Mouse (Mus musculus): ENCODE measurements around the gene Arhgef15. TPM values are rescaled to one million over a fixed set of nuclear protein-coding genes. Genes with fewer than 3 reads are reported as not detected.

The Arhgef15 gene
- polyA plus RNA-seq, 1 experiment from 2014 or later: 8.9 TPM

DNA sequence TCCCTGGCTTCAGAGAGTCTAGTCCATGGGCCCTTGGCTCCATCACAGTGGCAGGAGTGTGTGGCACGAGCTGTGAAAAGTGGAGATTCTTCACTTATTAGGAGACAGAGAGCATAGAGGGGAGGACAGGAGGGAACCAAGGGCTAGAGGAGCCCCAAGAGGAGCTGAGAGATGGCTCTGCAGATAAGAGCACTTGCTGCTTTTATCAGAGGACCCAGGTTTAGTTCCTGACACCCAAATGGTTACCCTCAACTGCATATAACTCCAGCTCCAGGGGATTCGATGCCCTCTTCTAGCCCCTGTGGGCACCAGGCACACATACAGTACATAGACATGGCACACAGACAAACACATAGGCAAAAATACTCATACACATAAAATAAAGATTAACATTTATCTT lies 32.5 kb downstream of the Arhgef15 start:
- Histone ChIP-seq H3K27ac (no peak overlapping the region), H3K9ac (ENCODE audit: low read depth, low read length) (no peak overlapping the region), H3K9me3 (replicated peaks; ENCODE audit: low read length) (no peaks in the 10 kb centered on the region), H3K27me3 (ENCODE audit: insufficient read depth, low read length) (no peaks in the 10 kb centered on the region), H3K36me3 (ENCODE audit: insufficient read depth, low read length) (no peaks in the 10 kb centered on the region), H3K4me2 (ENCODE audit: low read length) (no peak overlapping the region), H3K4me1 (replicated peaks; ENCODE audit: insufficient read depth, low read length) (no peaks in the 10 kb centered on the region; the same call in 1 of the 2 replicates), H3K4me3 (replicated peaks; ENCODE audit: low read depth, low read length) (no peak overlapping the region)
- WGBS: 78% methylated on average over 2 of the region's 2 CpGs
- no peak for ATAC-seq (replicated peaks; ENCODE audit: low FRiP score, low read depth)
- no peak for DNase-seq (ENCODE audit: low spot score)
- no peak for TF ChIP-seq CTCF (IDR thresholded peaks at IDR 0.05; ENCODE audit: low read depth)

DNA sequence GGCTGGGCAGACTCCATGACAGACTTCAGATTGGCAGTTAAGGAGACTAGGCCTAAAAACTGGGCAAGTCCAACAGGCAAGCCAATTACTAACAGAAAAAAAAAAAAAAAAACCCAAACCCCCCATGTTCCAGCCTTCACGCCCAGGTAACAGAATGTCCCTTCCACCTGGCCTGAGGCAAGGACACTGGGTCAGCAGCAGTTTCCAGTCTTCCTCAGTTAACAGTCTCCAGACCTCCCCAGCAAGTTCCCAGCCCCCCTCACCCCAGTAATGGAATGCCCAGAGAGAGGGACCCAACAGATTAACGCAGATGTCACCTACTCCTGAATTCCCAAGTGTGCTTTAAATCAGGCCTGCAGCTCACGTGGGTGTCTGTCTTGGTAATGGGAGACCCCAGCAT lies 34.1 kb downstream of the Arhgef15 start:
- Histone ChIP-seq H3K36me3 (ENCODE audit: insufficient read depth, low read length) (no peaks in the 10 kb centered on the region), H3K9me3 (replicated peaks; ENCODE audit: low read length) (no peaks in the 10 kb centered on the region), H3K27me3 (ENCODE audit: insufficient read depth, low read length) (no peaks in the 10 kb centered on the region), H3K4me3 (replicated peaks; ENCODE audit: low read depth, low read length) (no peak overlapping the region), H3K27ac (no peak overlapping the region), H3K4me1 (replicated peaks; ENCODE audit: insufficient read depth, low read length) (no peaks in the 10 kb centered on the region; the same call in 1 of the 2 replicates), H3K4me2 (ENCODE audit: low read length) (no peak overlapping the region), H3K9ac (ENCODE audit: low read depth, low read length) (no peak overlapping the region)
- DNase-seq (ENCODE audit: low spot score) (no peak), ATAC-seq (replicated peaks; ENCODE audit: low FRiP score, low read depth) (no peak)
- WGBS: 53% methylated on average over 3 of the region's 3 CpGs
- no peak for TF ChIP-seq CTCF (IDR thresholded peaks at IDR 0.05; ENCODE audit: low read depth)

DNA sequence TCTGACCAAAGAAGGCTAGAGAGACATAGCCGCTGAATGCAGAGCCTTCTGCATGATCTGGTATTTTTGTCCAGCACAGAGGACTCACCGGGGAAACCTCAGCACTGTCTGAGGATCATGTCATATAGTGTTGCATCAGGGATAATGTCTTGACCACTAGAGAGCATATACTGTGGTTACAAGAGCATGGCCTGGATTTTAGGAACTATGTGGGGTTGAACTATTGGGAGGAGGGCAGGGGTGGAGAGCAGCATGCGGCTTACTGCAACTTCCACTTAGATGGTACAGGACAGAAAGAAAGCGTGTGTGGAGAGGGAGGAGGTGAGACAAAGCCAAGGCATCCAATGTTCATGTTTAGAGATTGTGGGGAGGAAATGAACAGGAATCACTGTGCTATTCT lies 42.7 kb downstream of the Arhgef15 start:
- WGBS: 83% methylated on average over 4 of the region's 4 CpGs
- no peak for TF ChIP-seq CTCF (IDR thresholded peaks at IDR 0.05; ENCODE audit: low read depth)
- H3K27ac ChIP-seq: no peak overlapping the region
- no peak overlapping the region for H3K4me3 ChIP-seq (replicated peaks; ENCODE audit: low read depth, low read length)
- no peaks in the 10 kb centered on the region for H3K9me3 ChIP-seq (replicated peaks; ENCODE audit: low read length)
- H3K27me3 ChIP-seq (ENCODE audit: insufficient read depth, low read length): no peaks in the 10 kb centered on the region
- peaks cover 10% of the 10 kb centered on the region; the same call in 1 of the 2 replicates for H3K4me1 ChIP-seq (replicated peaks; ENCODE audit: insufficient read depth, low read length)
- no peaks in the 10 kb centered on the region for H3K36me3 ChIP-seq (ENCODE audit: insufficient read depth, low read length)
- ATAC-seq (replicated peaks; ENCODE audit: low FRiP score, low read depth): no peak
- H3K9ac ChIP-seq (ENCODE audit: low read depth, low read length): no peak overlapping the region
- H3K4me2 ChIP-seq (ENCODE audit: low read length): no peak overlapping the region
- DNase-seq (ENCODE audit: low spot score): no peak

DNA sequence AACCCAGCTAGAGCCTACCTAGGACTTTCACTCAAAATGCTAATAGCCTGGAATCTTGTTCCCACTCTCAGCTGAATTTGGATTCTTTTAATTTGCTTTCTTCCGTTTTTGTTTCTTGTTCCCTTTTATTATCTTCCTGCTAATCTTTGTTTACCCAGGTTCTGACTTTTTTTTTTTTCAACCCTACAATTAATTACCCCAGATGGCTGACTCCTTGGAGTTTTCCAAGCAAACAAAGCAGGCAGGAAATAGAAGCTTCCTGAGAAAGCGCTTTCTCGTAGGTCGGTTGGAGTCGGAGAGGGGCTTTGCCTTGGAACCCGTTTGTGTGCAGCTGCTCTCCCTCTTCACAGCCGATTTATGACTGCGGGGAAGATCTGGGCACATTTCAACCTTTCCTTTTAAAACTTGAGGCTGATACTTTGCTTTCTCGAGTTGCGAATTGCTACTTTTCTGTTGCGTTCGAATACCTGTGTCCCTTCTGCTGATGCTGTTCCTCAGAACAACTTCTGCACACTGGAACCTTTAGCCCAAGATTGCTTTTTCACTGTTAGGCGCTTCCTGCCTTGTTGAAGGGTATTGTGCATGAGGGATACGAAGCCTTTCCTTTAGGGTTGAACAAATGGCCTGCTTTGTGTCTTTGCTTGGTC lies 45.6 kb downstream of the Arhgef15 start:
- 11% methylated on average over 14 of the region's 14 CpGs for WGBS
- no peak for TF ChIP-seq CTCF (IDR thresholded peaks at IDR 0.05; ENCODE audit: low read depth)
- Histone ChIP-seq H3K9ac (ENCODE audit: low read depth, low read length) (peak overlapping the region; percentile 5; the same call in 1 of the 2 replicates), H3K4me1 (replicated peaks; ENCODE audit: insufficient read depth, low read length) (peaks cover 10% of the 10 kb centered on the region; the same call in 1 of the 2 replicates), H3K4me2 (ENCODE audit: low read length) (peak overlapping the region; percentile 25; the same call in 1 of the 2 replicates), H3K9me3 (replicated peaks; ENCODE audit: low read length) (no peaks in the 10 kb centered on the region), H3K27me3 (ENCODE audit: insufficient read depth, low read length) (no peaks in the 10 kb centered on the region), H3K4me3 (replicated peaks; ENCODE audit: low read depth, low read length) (no peak overlapping the region), H3K36me3 (ENCODE audit: insufficient read depth, low read length) (no peaks in the 10 kb centered on the region), H3K27ac (peak overlapping the region; percentile 92)
- DNase-seq (ENCODE audit: low spot score) (peak; percentile 91), ATAC-seq (replicated peaks; ENCODE audit: low FRiP score, low read depth) (no peak)

DNA sequence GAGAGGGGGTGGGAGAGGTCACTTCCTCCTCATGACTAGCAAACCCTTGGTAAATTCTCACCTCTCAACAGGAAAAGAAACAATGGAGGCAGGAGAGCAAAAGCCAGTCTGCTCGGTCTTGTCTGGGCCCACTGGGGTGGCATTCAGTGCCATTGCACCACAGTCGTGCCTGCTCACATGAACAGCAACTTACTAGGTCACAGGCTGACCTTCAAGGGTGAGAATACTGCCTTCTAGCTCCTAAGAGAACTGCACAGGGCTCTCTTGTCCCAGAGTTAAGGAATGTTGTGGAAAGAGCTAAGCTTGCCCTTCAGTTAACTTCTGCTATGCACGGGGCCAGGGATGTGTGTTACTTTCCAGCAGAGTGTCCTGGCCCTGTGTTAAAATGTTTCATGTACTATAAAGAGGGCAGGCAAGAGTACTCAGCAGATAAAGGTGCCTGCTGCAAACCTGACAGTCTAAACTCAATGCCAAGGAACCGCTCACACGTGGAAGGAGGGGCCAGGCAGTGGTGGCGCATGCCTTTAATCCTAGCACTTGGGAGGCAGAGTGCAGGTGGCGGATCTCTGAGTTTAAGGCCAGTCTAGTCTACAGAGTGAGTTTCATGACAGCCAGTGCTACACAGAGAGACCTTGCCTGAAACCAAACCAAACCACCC lies 48.3 kb downstream of the Arhgef15 start:
- WGBS: 36% methylated on average over 7 of the region's 7 CpGs
- Histone ChIP-seq H3K9ac (ENCODE audit: low read depth, low read length) (no peak overlapping the region), H3K9me3 (replicated peaks; ENCODE audit: low read length) (no peaks in the 10 kb centered on the region), H3K27me3 (ENCODE audit: insufficient read depth, low read length) (no peaks in the 10 kb centered on the region), H3K36me3 (ENCODE audit: insufficient read depth, low read length) (peaks cover 18% of the 10 kb centered on the region), H3K4me1 (replicated peaks; ENCODE audit: insufficient read depth, low read length) (peaks cover 10% of the 10 kb centered on the region; the same call in 1 of the 2 replicates), H3K4me3 (replicated peaks; ENCODE audit: low read depth, low read length) (no peak overlapping the region), H3K4me2 (ENCODE audit: low read length) (no peak overlapping the region), H3K27ac (peak overlapping the region; percentile 58)
- ATAC-seq (replicated peaks; ENCODE audit: low FRiP score, low read depth) (no peak), DNase-seq (ENCODE audit: low spot score) (no peak)
- TF ChIP-seq CTCF (IDR thresholded peaks at IDR 0.05; ENCODE audit: low read depth): no peak

DNA sequence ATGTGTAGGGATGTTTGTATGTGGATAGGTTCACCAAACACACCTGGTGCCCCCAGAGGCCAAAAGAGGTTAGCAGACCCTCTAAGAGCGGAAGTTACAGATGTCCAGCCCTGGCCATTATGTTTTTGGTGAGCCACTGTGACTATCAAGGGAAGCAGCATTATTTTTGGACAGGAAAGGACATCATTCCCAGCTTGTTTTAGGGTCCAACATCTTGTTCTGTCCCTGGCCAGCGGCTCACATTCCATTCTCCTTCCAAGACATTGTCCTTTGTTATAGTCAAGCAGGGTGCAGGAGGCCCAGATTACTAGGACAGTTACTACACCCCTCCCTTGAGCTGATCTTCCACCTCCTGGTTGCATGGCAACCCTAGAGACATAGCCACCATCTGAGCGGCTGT lies 50.0 kb downstream of the Arhgef15 start:
- Histone ChIP-seq H3K27me3 (ENCODE audit: insufficient read depth, low read length) (no peaks in the 10 kb centered on the region), H3K36me3 (ENCODE audit: insufficient read depth, low read length) (peaks cover 29% of the 10 kb centered on the region), H3K4me3 (replicated peaks; ENCODE audit: low read depth, low read length) (no peak overlapping the region), H3K4me2 (ENCODE audit: low read length) (no peak overlapping the region), H3K4me1 (replicated peaks; ENCODE audit: insufficient read depth, low read length) (peaks cover 14% of the 10 kb centered on the region), H3K9ac (ENCODE audit: low read depth, low read length) (no peak overlapping the region), H3K9me3 (replicated peaks; ENCODE audit: low read length) (no peaks in the 10 kb centered on the region), H3K27ac (0 out of 2 replicates have a peak overlapping the region, but pooled peaks have one; percentile 27)
- no peak for TF ChIP-seq CTCF (IDR thresholded peaks at IDR 0.05; ENCODE audit: low read depth)
- WGBS: 73% methylated on average over 3 of the region's 3 CpGs
- ATAC-seq (replicated peaks; ENCODE audit: low FRiP score, low read depth) (no peak), DNase-seq (ENCODE audit: low spot score) (no peak)
